Mouse (Mus musculus) gastrocnemius, postnatal 36 days (tissue): Measurements from ENCODE around the gene Eno4. TPM values are rescaled to one million over a fixed set of nuclear protein-coding genes. Genes with fewer than 3 reads are reported as not detected.

ENCODE experiments used
- DNase-seq, 2 experiments: peaks; one replicate each; pipeline ENCODE4 v3.0.0; 2022
- intact Hi-C: fragments of 180-260 bp; cut with DNase I; formaldehyde crosslinking; loops from one replicate; pipeline ENCODE4 v1.15.1; 2025
- microRNA-seq, 2 experiments: library from miRNA; unstranded; fragments of <30 nt; microRNA quantifications; one replicate each; pipeline ENCODE4 v1.2.0; 2021
- total RNA-seq, 2 experiments: library from RNA; stranded (reverse); gene quantifications; 2 replicates each; pipeline ENCODE4 v1.2.3; 2021

Eno4 gene
- total RNA-seq, 2 experiments from 2014 or later, result not detected

DNA sequence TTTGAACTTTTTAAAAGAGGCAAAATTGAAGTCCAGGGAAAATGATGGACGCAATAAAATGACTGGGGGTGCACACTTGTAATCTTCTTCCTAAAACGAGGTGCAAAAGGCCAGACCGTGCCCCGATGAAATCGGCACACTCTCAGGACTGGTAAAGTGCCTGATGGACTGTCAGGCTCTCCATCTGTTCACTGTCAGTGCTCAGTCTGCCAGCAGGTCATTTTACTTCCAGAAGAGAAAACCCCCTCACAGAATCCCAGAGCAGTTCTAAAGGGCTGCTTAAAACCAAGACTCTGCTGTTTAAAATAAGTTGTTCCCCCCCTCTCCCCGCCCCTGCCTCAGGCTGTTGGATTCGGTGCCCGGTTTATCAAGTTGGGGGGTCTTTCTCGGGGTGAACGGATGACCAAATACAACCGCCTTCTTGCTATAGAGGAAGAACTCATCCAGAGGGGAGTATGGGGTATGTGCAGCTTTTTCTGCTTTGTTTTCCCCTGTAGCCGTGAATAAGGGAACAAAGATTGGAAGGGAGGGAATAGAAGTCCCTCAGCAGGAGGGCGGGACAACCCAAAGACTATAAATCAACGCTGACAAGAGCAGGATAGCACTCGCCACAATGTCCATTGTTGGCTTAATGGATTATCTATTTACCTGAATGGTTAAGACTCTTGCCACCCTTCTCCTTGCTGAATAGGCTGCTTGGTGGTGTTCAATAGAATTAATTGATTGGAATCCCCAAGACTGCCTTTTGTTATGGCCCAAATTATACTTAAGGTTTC, 25.7 kb downstream of the Eno4 start:
- no peak for DNase-seq
- intact Hi-C loops, result no loop called here

DNA sequence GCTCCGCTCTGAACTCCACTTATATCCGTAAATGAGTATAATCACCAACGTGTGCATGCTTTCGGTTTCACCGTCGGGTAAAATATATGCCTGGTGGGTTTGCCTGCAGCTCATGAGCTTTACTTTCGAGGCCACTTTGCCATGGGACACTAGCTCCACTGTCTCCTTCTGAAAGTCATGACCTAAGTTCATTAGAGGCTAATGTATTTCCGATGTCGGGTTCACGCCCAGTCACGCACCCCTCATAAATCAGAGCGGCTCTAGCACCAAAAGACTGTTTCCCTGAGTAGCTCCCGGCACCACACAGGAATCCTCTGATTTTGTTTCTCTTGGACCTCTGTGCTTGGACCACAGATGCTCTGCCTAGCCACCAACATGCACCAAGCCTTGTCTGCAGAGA, 27.6 kb downstream of the Eno4 start:
- intact Hi-C loops, result no loop called here
- DNase-seq, result no peak

DNA sequence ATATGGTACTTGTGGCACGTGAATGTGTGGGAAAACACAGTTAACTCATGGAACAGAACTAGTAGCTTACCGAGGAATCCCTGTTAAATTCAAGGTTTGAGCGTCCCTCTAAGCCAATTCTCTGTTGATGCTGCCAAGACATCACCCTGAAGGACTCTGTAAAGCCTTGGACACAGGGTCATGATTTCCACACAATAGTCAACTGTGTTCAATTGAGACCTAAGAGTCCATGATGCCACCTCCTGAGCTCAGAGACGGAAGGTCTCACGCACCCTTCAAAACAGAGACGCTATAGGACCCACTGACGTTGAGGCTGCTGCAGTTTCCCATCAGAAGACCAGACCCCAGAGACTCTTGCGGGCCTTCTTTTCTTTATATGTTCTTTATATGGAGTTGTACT, 30.9 kb downstream of the Eno4 start:
- no peak for DNase-seq
- intact Hi-C loops, result no loop called here

DNA sequence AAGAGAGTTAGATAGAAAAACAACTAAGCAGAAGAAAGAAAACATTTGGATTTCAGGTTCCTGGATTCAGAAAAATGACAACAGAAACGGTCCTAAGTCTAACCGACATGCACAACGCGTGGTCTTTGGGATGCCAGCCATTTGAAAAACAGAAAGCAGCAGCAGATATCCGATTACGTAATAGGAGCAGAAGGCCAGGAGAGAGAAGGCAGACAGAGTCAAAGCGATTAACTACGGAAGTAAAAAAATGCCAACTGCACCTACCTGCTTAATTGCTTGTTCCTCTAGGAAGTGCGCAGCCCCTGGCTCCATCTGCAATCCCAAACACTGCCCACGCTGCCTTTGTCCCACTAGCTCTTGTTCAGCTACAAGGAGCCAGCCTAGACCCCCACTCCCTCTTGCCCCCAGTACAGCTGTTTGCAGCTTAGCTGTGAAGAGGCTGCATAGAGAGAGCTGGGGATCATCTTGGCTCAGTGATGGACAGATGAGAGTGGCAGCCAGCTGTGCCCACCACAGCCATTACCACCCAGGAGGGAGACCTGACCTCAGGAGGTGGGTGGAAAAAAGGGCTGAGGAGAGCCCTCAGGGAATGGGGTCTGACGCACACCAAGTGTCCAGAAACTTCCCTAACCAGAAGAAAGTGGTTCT, 32.1 kb downstream of the Eno4 start:
- intact Hi-C loops, result no loop called here
- no peak for DNase-seq

GRCm38 (mm10) chr19:58978401-58979171, 35.4 kb downstream of the Eno4 start:
- peak in 1 of 2 experiments; percentile 17 for DNase-seq
- intact Hi-C loops, result no loop called here

GRCm38 (mm10) chr19:58979436-58980055, 36.3 kb downstream of the Eno4 start:
- peak; percentile 8 to 20 for DNase-seq
- intact Hi-C loops, result no loop called here

DNA sequence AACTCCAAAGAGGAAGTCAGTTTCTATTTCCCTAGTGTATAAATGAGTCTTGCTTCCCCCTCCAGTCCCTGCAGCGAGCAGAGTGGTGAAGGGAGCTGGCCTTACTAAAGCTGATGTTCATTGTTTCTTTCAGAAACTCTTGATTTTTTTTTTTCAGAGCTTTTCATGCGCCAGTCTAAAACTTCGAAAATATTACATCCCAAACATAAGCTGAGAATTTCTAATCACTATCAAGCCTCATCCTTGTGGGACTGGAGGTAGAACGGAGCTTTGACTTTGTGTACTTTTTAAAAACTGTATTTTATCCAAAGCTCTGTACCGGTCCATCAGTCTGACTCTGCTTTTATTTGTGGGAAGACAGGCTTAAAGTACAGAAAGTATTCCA, 36.8 kb downstream of the Eno4 start:
- no peak for DNase-seq
- intact Hi-C loops, result no loop called here

DNA sequence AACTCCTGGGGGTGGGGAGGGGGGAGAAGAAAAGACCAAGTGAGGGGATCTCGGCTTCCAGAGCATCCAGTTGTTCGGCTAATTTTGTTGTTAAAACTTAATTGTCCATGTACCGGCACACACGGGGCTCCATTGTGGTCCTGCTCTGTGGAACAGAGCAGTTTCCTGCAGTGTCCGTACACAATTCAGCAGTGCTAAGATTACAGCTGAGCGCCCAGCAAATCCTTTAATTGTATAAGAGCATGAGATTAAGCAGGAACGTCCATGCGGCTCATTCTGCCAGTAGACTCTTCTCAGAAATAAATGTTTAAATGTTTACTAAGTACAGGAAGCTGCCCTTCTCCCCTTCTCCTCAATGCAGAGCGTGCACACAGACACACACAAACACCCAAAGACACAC, 38.3 kb downstream of the Eno4 start:
- intact Hi-C loops, result no loop called here
- DNase-seq, result no peak

DNA sequence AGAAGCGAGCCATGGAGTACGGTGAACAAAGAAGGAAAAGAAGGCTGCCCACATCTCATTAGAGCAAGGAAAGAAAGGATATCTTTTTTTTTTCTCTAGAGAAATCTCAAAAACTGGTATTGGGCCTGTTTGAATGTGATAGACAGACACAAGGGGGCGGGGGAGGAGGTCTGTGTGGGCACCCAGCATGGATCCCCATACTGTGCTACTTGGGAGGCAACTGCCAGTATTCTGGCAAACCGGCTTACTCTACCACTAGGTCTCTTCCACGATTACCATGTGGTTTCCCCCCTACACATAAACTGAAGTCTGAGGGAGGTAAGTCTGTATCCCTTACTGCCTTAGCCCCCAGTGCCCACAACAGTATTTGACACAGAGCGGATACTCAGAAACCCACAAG, 59.6 kb downstream of the Eno4 start:
- no peak for DNase-seq
- intact Hi-C loops, result no loop called here

GRCm38 (mm10) chr19:59006577-59007340, 63.5 kb downstream of the Eno4 start:
- intact Hi-C loops, result no loop called here
- no peak for DNase-seq

DNA sequence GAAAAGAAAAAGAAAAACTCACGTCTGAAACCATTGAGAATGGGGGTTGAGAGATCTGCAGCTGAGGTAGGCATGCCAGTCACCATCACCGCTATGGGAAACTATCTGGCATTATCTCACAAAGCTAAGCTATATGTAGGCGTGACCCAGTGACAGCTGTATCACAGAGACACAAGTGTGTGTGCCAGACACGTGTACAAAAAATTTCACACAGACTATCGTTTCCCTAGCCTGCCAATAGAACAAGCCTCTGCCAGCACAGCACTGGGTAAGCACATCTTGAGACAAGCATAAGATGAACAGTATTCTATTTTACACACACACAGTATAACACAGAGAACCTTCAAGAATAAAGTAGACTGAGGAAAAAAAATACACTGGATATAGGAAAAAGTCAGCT, 67.6 kb downstream of the Eno4 start:
- no peak for DNase-seq
- intact Hi-C loops, result no loop called here

Small RNA genes within 50 kb of the gene (microRNA-seq; reads per million reads assigned to microRNA genes)
- gene Mir3086, result 0.72 to 2.2 reads per million in 2 experiments

Other genes with a start within 250 kb of the Eno4 start
- gene Pnliprp1, start 214.5 kb upstream of the Eno4 start, total RNA-seq, result not detected
- not detected for gene Pnliprp2, start 183.7 kb upstream of the Eno4 start, total RNA-seq
- not detected for gene 1700019N19Rik, start 149.0 kb upstream of the Eno4 start, total RNA-seq
- gene Hspa12a, start 229 bp downstream of the Eno4 start, total RNA-seq, result 1 to 10 TPM; 4.0 to 6.4 TPM
- gene Shtn1, start 132.7 kb downstream of the Eno4 start, total RNA-seq, result 1 to 10 TPM in 1 of 2 experiments, under 1 TPM in 1; 0.61 to 1.1 TPM
- not detected for gene Vax1, start 226.6 kb downstream of the Eno4 start, total RNA-seq